Mouse (Mus musculus): Measurements from ENCODE around the gene Spint2. TPM values are rescaled to one million over a fixed set of nuclear protein-coding genes. Genes with fewer than 3 reads are reported as not detected.

Spint2 gene
- polyA plus RNA-seq, 1 experiment, result 69.7 TPM

DNA sequence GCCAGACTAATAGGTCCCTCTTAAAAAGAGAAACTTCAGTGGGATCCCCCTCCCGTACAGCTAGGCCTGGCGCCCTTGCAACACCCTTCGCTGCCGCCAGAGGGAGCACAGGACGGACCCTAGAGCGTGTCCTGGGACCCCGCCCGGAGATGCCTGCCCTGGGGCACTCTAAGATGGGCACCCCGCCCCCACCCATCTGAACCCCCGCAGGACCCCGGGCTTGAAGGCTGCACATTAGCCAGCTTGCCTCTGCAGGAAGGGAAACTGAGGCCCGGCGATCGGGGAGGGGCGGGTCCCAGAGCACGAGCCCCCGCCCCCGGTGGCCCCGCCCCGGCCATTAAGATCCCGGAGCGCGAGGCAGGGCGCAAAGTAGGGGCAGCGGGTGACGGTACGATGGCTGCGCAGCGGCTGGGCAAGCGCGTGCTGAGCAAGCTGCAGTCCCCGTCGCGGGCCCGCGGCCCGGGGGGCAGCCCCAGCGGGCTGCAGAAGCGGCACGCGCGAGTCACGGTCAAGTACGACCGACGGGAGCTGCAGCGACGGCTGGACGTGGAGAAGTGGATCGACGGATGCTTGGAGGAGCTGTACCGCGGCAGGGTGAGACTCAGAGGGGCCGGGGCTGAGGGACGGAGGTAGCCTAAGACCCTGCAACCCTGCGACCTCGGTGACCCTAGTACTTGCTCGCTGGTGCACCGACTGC, 7.4 kb upstream of the Spint2 start, which contains the start of gene Ppp1r14a:
Ppp1r14a (plus strand) TSS at position 367 of the 697 bp plus-strand sequence.
- TF ChIP-seq CTCF (IDR thresholded peaks at IDR 0.05; ENCODE audit: extremely low read depth, insufficient read depth, insufficient read length, insufficient replicate concordance), result peak; percentile 83
- no peak for TF ChIP-seq POLR2A (IDR thresholded peaks at IDR 0.05; ENCODE audit: low read depth, low read length)
- no peaks in the 10 kb centered on the region for H3K36me3 ChIP-seq (ENCODE audit: control insufficient read depth, insufficient read depth, low read length)
- H3K27me3 ChIP-seq (ENCODE audit: control insufficient read depth, insufficient read depth, low read length), result peaks cover 3% of the 10 kb centered on the region; the same call in 1 of the 2 replicates
- H3K27ac ChIP-seq (ENCODE audit: insufficient read depth, low read length), result peak within 1 kb of the TSS; percentile 56; the same call in 1 of the 2 replicates
- H3K4me3 ChIP-seq (ENCODE audit: extremely low read depth, insufficient read depth, insufficient read length), result peak within 1 kb of the TSS; percentile 52; the same call in 1 of the 2 replicates
- peaks cover 9% of the 10 kb centered on the region for H3K4me1 ChIP-seq (ENCODE audit: control insufficient read depth, insufficient read depth, insufficient read length)
- peak in 1 of 2 experiments; percentile 67 for DNase-seq (ENCODE audit: low read depth in 1 of 2, low spot score in 2 of 2)
- WGBS, result 7% methylated on average over 59 of the region's 59 CpGs

DNA sequence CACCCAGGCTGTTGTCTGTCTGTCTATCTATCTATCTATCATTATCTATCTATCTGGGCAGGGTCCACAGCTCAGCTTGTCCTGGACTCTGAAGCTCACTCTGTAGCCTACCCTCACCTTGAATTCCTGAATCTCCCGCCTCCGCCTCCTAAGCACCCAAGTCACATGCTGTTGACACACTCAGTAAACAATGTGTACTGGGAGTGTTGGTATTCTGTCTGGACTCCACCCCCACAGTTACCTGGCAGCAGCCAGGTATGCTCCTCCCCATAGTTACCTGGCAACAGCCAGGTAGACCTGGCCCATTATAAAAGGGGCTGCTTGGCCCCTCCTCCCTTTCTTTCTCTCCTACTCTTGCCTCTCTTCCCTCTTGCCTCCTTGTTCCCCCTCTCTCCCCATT, 6.4 kb upstream of the Spint2 start:
- peaks cover 3% of the 10 kb centered on the region; the same call in 1 of the 2 replicates for H3K27me3 ChIP-seq (ENCODE audit: control insufficient read depth, insufficient read depth, low read length)
- TF ChIP-seq POLR2A (IDR thresholded peaks at IDR 0.05; ENCODE audit: low read depth, low read length), result no peak
- no peak for TF ChIP-seq CTCF (IDR thresholded peaks at IDR 0.05; ENCODE audit: extremely low read depth, insufficient read depth, insufficient read length, insufficient replicate concordance)
- H3K36me3 ChIP-seq (ENCODE audit: control insufficient read depth, insufficient read depth, low read length), result no peaks in the 10 kb centered on the region
- no peak overlapping the region for H3K27ac ChIP-seq (ENCODE audit: insufficient read depth, low read length)
- H3K4me1 ChIP-seq (ENCODE audit: control insufficient read depth, insufficient read depth, insufficient read length), result peaks cover 9% of the 10 kb centered on the region
- 94% methylated on average over 2 of the region's 2 CpGs for WGBS
- H3K4me3 ChIP-seq (ENCODE audit: extremely low read depth, insufficient read depth, insufficient read length), result no peak overlapping the region
- DNase-seq (ENCODE audit: low read depth in 1 of 2, low spot score in 2 of 2), result no peak

GRCm38 (mm10) chr7:29287481-29287880, 5.8 kb upstream of the Spint2 start:
- Histone ChIP-seq H3K4me3 (ENCODE audit: extremely low read depth, insufficient read depth, insufficient read length) (no peak overlapping the region), H3K4me1 (ENCODE audit: control insufficient read depth, insufficient read depth, insufficient read length) (peaks cover 9% of the 10 kb centered on the region), H3K27ac (ENCODE audit: insufficient read depth, low read length) (no peak overlapping the region), H3K36me3 (ENCODE audit: control insufficient read depth, insufficient read depth, low read length) (no peaks in the 10 kb centered on the region), H3K27me3 (ENCODE audit: control insufficient read depth, insufficient read depth, low read length) (peaks cover 3% of the 10 kb centered on the region; the same call in 1 of the 2 replicates)
- TF ChIP-seq CTCF (IDR thresholded peaks at IDR 0.05; ENCODE audit: extremely low read depth, insufficient read depth, insufficient read length, insufficient replicate concordance) (no peak), POLR2A (IDR thresholded peaks at IDR 0.05; ENCODE audit: low read depth, low read length) (no peak)
- WGBS, result 87% methylated on average over 7 of the region's 7 CpGs
- DNase-seq (ENCODE audit: low read depth in 1 of 2, low spot score in 2 of 2), result no peak

- H3K36me3 ChIP-seq (ENCODE audit: control insufficient read depth, insufficient read depth, low read length), result no peaks in the 10 kb centered on the region
- DNase-seq (ENCODE audit: low read depth in 1 of 2, low spot score in 2 of 2), result no peak
- WGBS, result 93% methylated on average over 6 of the region's 6 CpGs
- H3K4me1 ChIP-seq (ENCODE audit: control insufficient read depth, insufficient read depth, insufficient read length), result peaks cover 15% of the 10 kb centered on the region
- TF ChIP-seq CTCF (IDR thresholded peaks at IDR 0.05; ENCODE audit: extremely low read depth, insufficient read depth, insufficient read length, insufficient replicate concordance) (no peak), POLR2A (IDR thresholded peaks at IDR 0.05; ENCODE audit: low read depth, low read length) (no peak)
- H3K27ac ChIP-seq (ENCODE audit: insufficient read depth, low read length), result no peak overlapping the region
- H3K4me3 ChIP-seq (ENCODE audit: extremely low read depth, insufficient read depth, insufficient read length), result no peak overlapping the region
- peaks cover 3% of the 10 kb centered on the region; the same call in 1 of the 2 replicates for H3K27me3 ChIP-seq (ENCODE audit: control insufficient read depth, insufficient read depth, low read length)
Observed at GRCm38 (mm10) chr7:29284523-29284922, 2.8 kb upstream of the Spint2 start.

DNA sequence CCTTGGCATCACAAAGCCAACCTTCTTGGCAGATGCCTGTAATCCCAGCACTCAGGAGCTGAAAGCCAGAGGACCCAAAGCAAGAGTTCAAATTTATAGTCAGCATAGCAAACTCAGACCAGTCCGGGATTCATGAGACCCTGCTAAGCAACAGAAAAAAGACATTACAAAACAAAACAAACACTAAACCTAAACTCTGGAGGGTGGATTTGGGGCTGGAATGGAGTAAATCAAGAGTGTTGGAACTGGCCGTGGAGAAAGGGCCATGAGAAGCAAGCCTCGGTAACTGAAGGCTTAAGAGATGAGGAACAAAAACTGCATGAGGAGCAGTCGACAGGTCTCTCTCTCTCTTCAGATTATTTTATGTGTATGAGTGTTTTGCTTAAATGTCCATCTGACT, 2.2 kb upstream of the Spint2 start:
- Histone ChIP-seq H3K4me3 (ENCODE audit: extremely low read depth, insufficient read depth, insufficient read length) (no peak overlapping the region), H3K36me3 (ENCODE audit: control insufficient read depth, insufficient read depth, low read length) (no peaks in the 10 kb centered on the region), H3K4me1 (ENCODE audit: control insufficient read depth, insufficient read depth, insufficient read length) (peaks cover 9% of the 10 kb centered on the region), H3K27me3 (ENCODE audit: control insufficient read depth, insufficient read depth, low read length) (no peaks in the 10 kb centered on the region), H3K27ac (ENCODE audit: insufficient read depth, low read length) (no peak overlapping the region)
- WGBS, result 74% methylated on average over 4 of the region's 4 CpGs
- no peak for DNase-seq (ENCODE audit: low read depth in 1 of 2, low spot score in 2 of 2)
- no peak for TF ChIP-seq POLR2A (IDR thresholded peaks at IDR 0.05; ENCODE audit: low read depth, low read length)
- TF ChIP-seq CTCF (IDR thresholded peaks at IDR 0.05; ENCODE audit: extremely low read depth, insufficient read depth, insufficient read length, insufficient replicate concordance), result no peak

- no peaks in the 10 kb centered on the region for H3K27me3 ChIP-seq (ENCODE audit: control insufficient read depth, insufficient read depth, low read length)
- H3K36me3 ChIP-seq (ENCODE audit: control insufficient read depth, insufficient read depth, low read length), result no peaks in the 10 kb centered on the region
- WGBS, result 18% methylated on average over 21 of the region's 21 CpGs
- peaks cover 6% of the 10 kb centered on the region for H3K4me1 ChIP-seq (ENCODE audit: control insufficient read depth, insufficient read depth, insufficient read length)
- TF ChIP-seq CTCF (IDR thresholded peaks at IDR 0.05; ENCODE audit: extremely low read depth, insufficient read depth, insufficient read length, insufficient replicate concordance) (no peak), POLR2A (IDR thresholded peaks at IDR 0.05; ENCODE audit: low read depth, low read length) (no peak)
- no peak for DNase-seq (ENCODE audit: low read depth in 1 of 2, low spot score in 2 of 2)
- no peak overlapping the region for H3K27ac ChIP-seq (ENCODE audit: insufficient read depth, low read length)
- H3K4me3 ChIP-seq (ENCODE audit: extremely low read depth, insufficient read depth, insufficient read length), result peak overlapping the region; percentile 75; the same call in 1 of the 2 replicates
Observed at GRCm38 (mm10) chr7:29282074-29282554, 402 bp upstream of the Spint2 start.

GRCm38 (mm10) chr7:29280801-29281200, 911 bp downstream of the Spint2 start:
- H3K27me3 ChIP-seq (ENCODE audit: control insufficient read depth, insufficient read depth, low read length), result no peaks in the 10 kb centered on the region
- no peak for TF ChIP-seq CTCF (IDR thresholded peaks at IDR 0.05; ENCODE audit: extremely low read depth, insufficient read depth, insufficient read length, insufficient replicate concordance)
- no peak for TF ChIP-seq POLR2A (IDR thresholded peaks at IDR 0.05; ENCODE audit: low read depth, low read length)
- no peak for DNase-seq (ENCODE audit: low read depth in 1 of 2, low spot score in 2 of 2)
- WGBS, result 13% methylated on average over 13 of the region's 13 CpGs
- no peaks in the 10 kb centered on the region for H3K36me3 ChIP-seq (ENCODE audit: control insufficient read depth, insufficient read depth, low read length)
- H3K4me3 ChIP-seq (ENCODE audit: extremely low read depth, insufficient read depth, insufficient read length), result peak overlapping the region; percentile 75; the same call in 1 of the 2 replicates
- peaks cover 6% of the 10 kb centered on the region for H3K4me1 ChIP-seq (ENCODE audit: control insufficient read depth, insufficient read depth, insufficient read length)
- no peak overlapping the region for H3K27ac ChIP-seq (ENCODE audit: insufficient read depth, low read length)
